Comparison of ENCODE assay signal across 8 mouse cellular contexts in genomic region chr2:118663804-118664766, GRCm38 (mm10). TPM values are rescaled to one million over a fixed set of nuclear protein-coding genes. Genes with fewer than 3 reads are reported as not detected.
DNase-seq lines count a peak whose midpoint lies in the region; ATAC-seq lines count a peak whose summit lies in the region.

No protein-coding gene starts in this region.

- H3K4me2 ChIP-seq in limb, embryonic 12.5 days = peak overlapping the region; percentile 93
- H3K4me2 ChIP-seq in neural tube, embryonic 12.5 days (replicated peaks) = peak overlapping the region; percentile 83

- intact Hi-C loops in heart, postnatal 36 days (cut with DNase I) = no loop called here

- peaks cover 49% of the 10 kb centered on the region for H3K4me1 ChIP-seq in embryonic facial prominence, embryonic 10.5 days
- peaks cover 30% of the 10 kb centered on the region for H3K4me1 ChIP-seq in limb, embryonic 12.5 days (replicated peaks)
- H3K4me1 ChIP-seq in neural tube, embryonic 12.5 days = peaks cover 16% of the 10 kb centered on the region

- no peaks in the 10 kb centered on the region for H3K36me3 ChIP-seq in embryonic facial prominence, embryonic 10.5 days (replicated peaks)
- H3K36me3 ChIP-seq in limb, embryonic 12.5 days = no peaks in the 10 kb centered on the region
- H3K36me3 ChIP-seq in neural tube, embryonic 12.5 days = no peaks in the 10 kb centered on the region

- H3K27me3 ChIP-seq in embryonic facial prominence, embryonic 10.5 days (replicated peaks; ENCODE audit: low read depth, poor library complexity, severe bottlenecking) = peaks cover 61% of the 10 kb centered on the region
- H3K27me3 ChIP-seq in limb, embryonic 12.5 days = peaks cover 44% of the 10 kb centered on the region
- peaks cover 25% of the 10 kb centered on the region for H3K27me3 ChIP-seq in neural tube, embryonic 12.5 days (replicated peaks)

- DNase-seq in layer of hippocampus, postnatal 10 days (ENCODE audit: low spot score in 2 of 2) = peak; percentile 35 to 59
- no peak for DNase-seq in layer of hippocampus, adult 11-12 months (ENCODE audit: low spot score)
- peak; percentile 18 for DNase-seq in embryonic facial prominence, embryonic 10.5 days (ENCODE audit: low spot score)
- peak; percentile 30 to 58 for DNase-seq in heart, postnatal 36 days
- DNase-seq in thymus, postnatal 14 days = no peak
- no peak for DNase-seq in ovary, postnatal 14 days (ENCODE audit: low spot score)

- H3K27ac ChIP-seq in embryonic facial prominence, embryonic 10.5 days (replicated peaks) = peak overlapping the region; percentile 67
- H3K27ac ChIP-seq in limb, embryonic 12.5 days = no peak overlapping the region
- no peak overlapping the region for H3K27ac ChIP-seq in neural tube, embryonic 12.5 days

- H3K4me3 ChIP-seq in embryonic facial prominence, embryonic 10.5 days = peak overlapping the region; percentile 60
- H3K4me3 ChIP-seq in limb, embryonic 12.5 days (replicated peaks) = peak overlapping the region; percentile 44
- H3K4me3 ChIP-seq in neural tube, embryonic 12.5 days = peak overlapping the region; percentile 37

- ATAC-seq in limb, embryonic 12.5 days (ENCODE audit: insufficient number of reproducible peaks, insufficient read depth, low FRiP score, low TSS enrichment, low read depth) = peak; percentile 28; the same call in 1 of the 2 replicates
- peak; percentile 34; the same call in 1 of the 2 replicates for ATAC-seq in neural tube, embryonic 12.5 days (ENCODE audit: low FRiP score, low read depth)

- peak overlapping the region; percentile 57; the same call in 1 of the 2 replicates for H3K9ac ChIP-seq in limb, embryonic 12.5 days (replicated peaks)
- H3K9ac ChIP-seq in neural tube, embryonic 12.5 days = peak overlapping the region; percentile 61; the same call in 1 of the 2 replicates

- no peaks in the 10 kb centered on the region for H3K9me3 ChIP-seq in embryonic facial prominence, embryonic 10.5 days
- H3K9me3 ChIP-seq in limb, embryonic 12.5 days = no peaks in the 10 kb centered on the region
- H3K9me3 ChIP-seq in neural tube, embryonic 12.5 days = no peaks in the 10 kb centered on the region

- WGBS in embryonic facial prominence, embryonic 10.5 days = 47% methylated on average over 19 of the region's 19 CpGs
- WGBS in limb, embryonic 12.5 days = 47% methylated on average over 19 of the region's 19 CpGs
- WGBS in neural tube, embryonic 12.5 days = 53% methylated on average over 19 of the region's 19 CpGs

RNA-seq across cellular contexts. Expression of gene Pak6, which starts 1.0 kb away (rescaled TPM):
- total RNA-seq in layer of hippocampus, postnatal 10 days (2021) = 100 to 1,000 TPM; 109 to 120 TPM
- polyA plus RNA-seq in embryonic facial prominence, embryonic 10.5 days (2016; fragmentation: Nextera tagmentation; extraction: Ambion mirVana) = 0.45 and 0.72 TPM in 2 replicates
- 10 to 100 TPM; 10.1 to 13.0 TPM for total RNA-seq in heart, postnatal 36 days (2021)
- 0.71 and 1.0 TPM in 2 replicates for polyA plus RNA-seq in limb, embryonic 12.5 days (2016; fragmentation: Nextera tagmentation; extraction: Ambion mirVana)
- polyA plus RNA-seq in neural tube, embryonic 12.5 days (2016; fragmentation: Nextera tagmentation; extraction: Ambion mirVana) = 4.7 and 5.7 TPM in 2 replicates

RNA-seq across cellular contexts. Expression of gene Ankrd63, which starts 39.7 kb away (rescaled TPM):
- 1 to 10 TPM; 3.0 to 3.8 TPM for total RNA-seq in layer of hippocampus, postnatal 10 days (2021)
- not detected in 2 replicates for polyA plus RNA-seq in embryonic facial prominence, embryonic 10.5 days (2016; fragmentation: Nextera tagmentation; extraction: Ambion mirVana)
- 1 to 10 TPM; 1.4 to 2.5 TPM for total RNA-seq in heart, postnatal 36 days (2021)
- not detected in 2 replicates for polyA plus RNA-seq in limb, embryonic 12.5 days (2016; fragmentation: Nextera tagmentation; extraction: Ambion mirVana)
- polyA plus RNA-seq in neural tube, embryonic 12.5 days (2016; fragmentation: Nextera tagmentation; extraction: Ambion mirVana) = not detected in 2 replicates

Comparison
In these comparisons a context has a peak if more than half of its experiments do, and no peak if none do; other contexts are left out.
1. DNase-seq: peak in layer of hippocampus, postnatal 10 days (2 of 2), embryonic facial prominence, embryonic 10.5 days (single experiment) and heart, postnatal 36 days (2 of 2); none in layer of hippocampus, adult 11-12 months (single experiment), thymus, postnatal 14 days (single experiment) and ovary, postnatal 14 days (single experiment).
2. Peak in every context shown above with its lines, with median percentiles within 50 percentile points of each other: H3K4me3 ChIP-seq.